Mouse (Mus musculus) forebrain, embryonic 11.5 days (tissue): ENCODE results near the gene Kcnj6. TPM values are rescaled to one million over a fixed set of nuclear protein-coding genes. Genes with fewer than 3 reads are reported as not detected.
A peak's percentile ranks its signal among the peaks of the same experiment; 100 is the strongest.

Source experiments
- ATAC-seq: fragments of 200-750 bp; cut with Nextera tagmentation; replicated peaks from 2 replicates; pipeline ENCODE4 v1.8.0; 2017; ENCODE audit warnings: moderate TSS enrichment; ENCODE audit not compliant: low FRiP score
- DNase-seq: peaks from one replicate; pipeline ENCODE4 v3.0.0-alpha.2; 2017; ENCODE audit warnings: low spot score
- H3K27ac ChIP-seq: fragments of 300-500 bp; sonication (generic); 2 replicates; pipeline ENCODE4 v1.5.1; 2014; ENCODE audit warnings: low read depth, low read length
- H3K27me3 ChIP-seq: fragments of 300-500 bp; sonication (generic); 2 replicates; pipeline ENCODE4 v1.6.1; 2014; ENCODE audit warnings: mild to moderate bottlenecking, low read length, mixed read lengths; ENCODE audit not compliant: control insufficient read depth, insufficient read depth
- H3K36me3 ChIP-seq: fragments of 300-500 bp; sonication (generic); 2 replicates; pipeline ENCODE4 v1.6.1; 2014; ENCODE audit warnings: mild to moderate bottlenecking, low read length, moderate library complexity, mixed read lengths; ENCODE audit not compliant: control insufficient read depth, insufficient read depth
- H3K4me1 ChIP-seq: fragments of 300-500 bp; sonication (generic); replicated peaks from 2 replicates; pipeline ENCODE4 v1.6.1; 2014; ENCODE audit warnings: low read length, mixed read lengths; ENCODE audit not compliant: control insufficient read depth, insufficient read depth
- H3K4me2 ChIP-seq: fragments of 300-500 bp; sonication (generic); 2 replicates; pipeline ENCODE4 v1.6.1; 2014; ENCODE audit warnings: low read depth, mild to moderate bottlenecking, low read length, moderate library complexity, mixed read lengths; ENCODE audit not compliant: severe bottlenecking
- H3K4me3 ChIP-seq: fragments of 300-500 bp; sonication (generic); 2 replicates; pipeline ENCODE4 v1.5.1; 2014; ENCODE audit warnings: low read depth, low read length
- H3K9ac ChIP-seq: fragments of 300-500 bp; sonication (generic); 2 replicates; pipeline ENCODE4 v1.6.1; 2014; ENCODE audit warnings: low read length
- H3K9me3 ChIP-seq: fragments of 300-500 bp; sonication (generic); 2 replicates; pipeline ENCODE4 v1.6.1; 2016; ENCODE audit warnings: low read length, mixed read lengths; ENCODE audit not compliant: control insufficient read depth
- WGBS: fragments of 180-500 bp; shearing (Covaris S2); extraction: QIAGEN DNeasy Blood & Tissue Kit; methylation state at CpG from one replicate; pipeline ENCODE4 v1.1.7; 2014; 5-methylcytosine and 5-hydroxymethylcytosine counted together
- polyA plus RNA-seq: library from polyadenylated mRNA; unstranded; fragments of >200 nt; fragmentation: Nextera tagmentation; extraction: Ambion mirVana; gene quantifications from 2 replicates; pipeline ENCODE4 v1.2.1, GENCODE M21; 2014

The Kcnj6 gene
- polyA plus RNA-seq, 1 experiment from 2014 or later, result 0.27 TPM

- 22% methylated on average over 5 of the region's 5 CpGs for WGBS
- ATAC-seq, result peak; percentile 84
Observed at GRCm38 (mm10) chr16:94919177-94919576, 78.3 kb downstream of the Kcnj6 start.

GRCm38 (mm10) chr16:94906026-94906425, 91.5 kb downstream of the Kcnj6 start:
- Histone ChIP-seq H3K4me2 (no peak overlapping the region), H3K4me1 (no peaks in the 10 kb centered on the region), H3K4me3 (no peak overlapping the region), H3K9ac (no peak overlapping the region), H3K36me3 (no peaks in the 10 kb centered on the region), H3K9me3 (no peaks in the 10 kb centered on the region), H3K27me3 (no peaks in the 10 kb centered on the region), H3K27ac (no peak overlapping the region)
- 93% methylated on average over 4 of the region's 4 CpGs for WGBS
- no peak for DNase-seq
- no peak for ATAC-seq

More at GRCm38 (mm10) chr16:94919177-94919576, 78.3 kb downstream of the Kcnj6 start:
- DNase-seq, result peak; percentile 59
- H3K36me3 ChIP-seq, result no peaks in the 10 kb centered on the region
- H3K4me1 ChIP-seq, result no peaks in the 10 kb centered on the region; the same call in 1 of the 2 replicates
- H3K9ac ChIP-seq, result no peak overlapping the region
- no peaks in the 10 kb centered on the region for H3K9me3 ChIP-seq
- no peak overlapping the region for H3K4me2 ChIP-seq
- H3K27me3 ChIP-seq, result no peaks in the 10 kb centered on the region
- H3K4me3 ChIP-seq, result no peak overlapping the region
- H3K27ac ChIP-seq, result no peak overlapping the region

GRCm38 (mm10) chr16:94898832-94899231, 98.7 kb downstream of the Kcnj6 start:
- no peaks in the 10 kb centered on the region for H3K4me1 ChIP-seq
- H3K4me3 ChIP-seq, result no peak overlapping the region
- H3K4me2 ChIP-seq, result no peak overlapping the region
- WGBS, result 89% methylated on average over 6 of the region's 6 CpGs
- DNase-seq (no peak), ATAC-seq (no peak)
- H3K36me3 ChIP-seq, result no peaks in the 10 kb centered on the region
- H3K27me3 ChIP-seq, result no peaks in the 10 kb centered on the region
- no peaks in the 10 kb centered on the region for H3K9me3 ChIP-seq
- no peak overlapping the region for H3K27ac ChIP-seq
- H3K9ac ChIP-seq, result no peak overlapping the region

GRCm38 (mm10) chr16:94892162-94892650, 105.3 kb downstream of the Kcnj6 start:
- H3K9me3 ChIP-seq, result no peaks in the 10 kb centered on the region
- H3K9ac ChIP-seq, result no peak overlapping the region
- no peaks in the 10 kb centered on the region for H3K4me1 ChIP-seq
- WGBS, result 86% methylated on average over 4 of the region's 4 CpGs
- no peak overlapping the region for H3K4me3 ChIP-seq
- no peak overlapping the region for H3K27ac ChIP-seq
- no peak for DNase-seq
- no peak overlapping the region for H3K4me2 ChIP-seq
- ATAC-seq, result no peak
- H3K27me3 ChIP-seq, result no peaks in the 10 kb centered on the region
- no peaks in the 10 kb centered on the region for H3K36me3 ChIP-seq

- no peak overlapping the region for H3K27ac ChIP-seq
- H3K36me3 ChIP-seq, result no peaks in the 10 kb centered on the region
- no peak overlapping the region for H3K4me3 ChIP-seq
- no peaks in the 10 kb centered on the region for H3K4me1 ChIP-seq
- 89% methylated on average over 6 of the region's 6 CpGs for WGBS
- DNase-seq (no peak), ATAC-seq (no peak)
- no peaks in the 10 kb centered on the region for H3K9me3 ChIP-seq
- no peak overlapping the region for H3K4me2 ChIP-seq
- no peak overlapping the region for H3K9ac ChIP-seq
- H3K27me3 ChIP-seq, result no peaks in the 10 kb centered on the region
Observed at GRCm38 (mm10) chr16:94890581-94890980, 106.9 kb downstream of the Kcnj6 start.

GRCm38 (mm10) chr16:94890056-94890455, 107.4 kb downstream of the Kcnj6 start:
- Histone ChIP-seq H3K4me3 (no peak overlapping the region), H3K4me1 (no peaks in the 10 kb centered on the region), H3K27me3 (no peaks in the 10 kb centered on the region), H3K9me3 (no peaks in the 10 kb centered on the region), H3K36me3 (no peaks in the 10 kb centered on the region), H3K9ac (no peak overlapping the region), H3K27ac (no peak overlapping the region), H3K4me2 (no peak overlapping the region)
- DNase-seq, result no peak
- no peak for ATAC-seq
- WGBS, result 93% methylated on average over 2 of the region's 2 CpGs

- Histone ChIP-seq H3K27me3 (no peaks in the 10 kb centered on the region), H3K27ac (no peak overlapping the region), H3K4me1 (no peaks in the 10 kb centered on the region), H3K36me3 (no peaks in the 10 kb centered on the region), H3K4me3 (no peak overlapping the region), H3K9me3 (no peaks in the 10 kb centered on the region), H3K4me2 (no peak overlapping the region), H3K9ac (no peak overlapping the region)
- 76% methylated on average over 8 of the region's 11 CpGs for WGBS
- ATAC-seq, result no peak
- DNase-seq, result no peak
Observed at GRCm38 (mm10) chr16:94888554-94888953, 108.9 kb downstream of the Kcnj6 start.

- Histone ChIP-seq H3K27ac (no peak overlapping the region), H3K9me3 (no peaks in the 10 kb centered on the region), H3K4me3 (no peak overlapping the region), H3K4me2 (no peak overlapping the region), H3K36me3 (no peaks in the 10 kb centered on the region), H3K27me3 (no peaks in the 10 kb centered on the region), H3K4me1 (no peaks in the 10 kb centered on the region), H3K9ac (no peak overlapping the region)
- DNase-seq (no peak), ATAC-seq (no peak)
- 78% methylated on average over 7 of the region's 7 CpGs for WGBS
Observed at GRCm38 (mm10) chr16:94886398-94886797, 111.1 kb downstream of the Kcnj6 start.

GRCm38 (mm10) chr16:94885062-94885461, 112.4 kb downstream of the Kcnj6 start:
- H3K4me2 ChIP-seq, result no peak overlapping the region
- no peak for ATAC-seq
- H3K4me1 ChIP-seq, result no peaks in the 10 kb centered on the region
- H3K9ac ChIP-seq, result no peak overlapping the region
- H3K4me3 ChIP-seq, result no peak overlapping the region
- DNase-seq, result no peak
- WGBS, result 84% methylated on average over 7 of the region's 7 CpGs
- no peaks in the 10 kb centered on the region for H3K36me3 ChIP-seq
- H3K9me3 ChIP-seq, result no peaks in the 10 kb centered on the region
- H3K27ac ChIP-seq, result no peak overlapping the region
- no peaks in the 10 kb centered on the region for H3K27me3 ChIP-seq
